10 mouse cellular contexts compared by ENCODE assay signal in the genomic region with DNA sequence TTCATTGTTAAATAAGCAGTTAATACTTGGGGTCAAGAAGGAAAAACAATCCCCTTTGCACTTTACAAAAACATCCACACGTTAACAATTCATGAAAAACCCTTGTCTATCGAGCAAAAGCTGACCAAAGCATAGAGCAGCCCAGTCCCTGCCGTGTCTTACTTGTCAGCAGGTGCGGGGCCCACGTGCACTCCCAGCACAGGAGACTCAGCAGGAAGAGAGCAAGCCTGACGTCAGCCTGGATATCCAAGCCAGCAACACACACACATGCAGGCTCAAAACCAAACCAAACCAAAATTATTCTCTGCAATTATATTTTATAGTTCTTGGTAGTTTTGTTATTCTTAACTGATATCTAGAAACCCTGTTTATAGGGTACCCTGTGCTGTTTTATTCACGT. TPM values are rescaled to one million over a fixed set of nuclear protein-coding genes. Genes with fewer than 3 reads are reported as not detected.
DNase-seq lines count a peak whose midpoint lies in the region; ATAC-seq lines count a peak whose summit lies in the region.
"Had no signal": no experiment of that assay in that cellular context is flagged by ENCODE, and none has a peak within 500 bp of the region (broad histone marks: within the 10 kb centered on the region; RNA-seq: fewer than 3 reads in every experiment).

No protein-coding gene starts in this region.

- WGBS in kidney, embryonic 16.5 days: 58% methylated on average over 7 of the region's 7 CpGs
- WGBS in intestine, embryonic 16.5 days: 48% methylated on average over 7 of the region's 7 CpGs
- WGBS in hindbrain, embryonic 11.5 days: 66% methylated on average over 7 of the region's 7 CpGs

- peaks cover 4% of the 10 kb centered on the region for H3K36me3 ChIP-seq in kidney, embryonic 16.5 days (ENCODE audit: insufficient read depth, low read length)
- no peaks in the 10 kb centered on the region for H3K36me3 ChIP-seq in intestine, embryonic 16.5 days (ENCODE audit: control insufficient read depth, insufficient read depth, low read length)
- H3K36me3 ChIP-seq in hindbrain, embryonic 11.5 days (ENCODE audit: control insufficient read depth, insufficient read depth, low read length): no peaks in the 10 kb centered on the region

- peaks cover 11% of the 10 kb centered on the region; the same call in 1 of the 2 replicates for H3K4me1 ChIP-seq in kidney, embryonic 16.5 days (ENCODE audit: insufficient read depth, low read length)
- peaks cover 3% of the 10 kb centered on the region; the same call in 1 of the 2 replicates for H3K4me1 ChIP-seq in intestine, embryonic 16.5 days (ENCODE audit: control insufficient read depth, insufficient read depth, low read length)
- no peaks in the 10 kb centered on the region for H3K4me1 ChIP-seq in hindbrain, embryonic 11.5 days (replicated peaks; ENCODE audit: control insufficient read depth, insufficient read depth, low read length)

- H3K4me3 ChIP-seq in kidney, embryonic 16.5 days (ENCODE audit: low read length): no peak overlapping the region
- no peak overlapping the region for H3K4me3 ChIP-seq in intestine, embryonic 16.5 days (ENCODE audit: low read length)
- H3K4me3 ChIP-seq in hindbrain, embryonic 11.5 days (ENCODE audit: low read depth, low read length): no peak overlapping the region
- H3K4me3 ChIP-seq: limb, embryonic 12.5 days had no signal

- no peak overlapping the region for H3K4me2 ChIP-seq in kidney, embryonic 16.5 days (replicated peaks; ENCODE audit: low read depth, low read length)
- H3K4me2 ChIP-seq in intestine, embryonic 16.5 days (ENCODE audit: low read depth, low read length): no peak overlapping the region
- no peak overlapping the region for H3K4me2 ChIP-seq in hindbrain, embryonic 11.5 days (replicated peaks; ENCODE audit: low read depth, low read length)
- H3K4me2 ChIP-seq: limb, embryonic 12.5 days had no signal

- no peak overlapping the region for H3K9ac ChIP-seq in kidney, embryonic 16.5 days (replicated peaks; ENCODE audit: low read length)
- no peak overlapping the region for H3K9ac ChIP-seq in intestine, embryonic 16.5 days (ENCODE audit: low read depth, low read length)
- no peak overlapping the region for H3K9ac ChIP-seq in hindbrain, embryonic 11.5 days (ENCODE audit: low read depth, low read length)
- H3K9ac ChIP-seq: limb, embryonic 12.5 days had no signal

- ATAC-seq in kidney, embryonic 16.5 days (ENCODE audit: low FRiP score, low TSS enrichment): no peak
- peak; percentile 87 for ATAC-seq in intestine, embryonic 16.5 days
- no peak for ATAC-seq in hindbrain, embryonic 11.5 days (ENCODE audit: low FRiP score)

- no peaks in the 10 kb centered on the region for H3K27me3 ChIP-seq in kidney, embryonic 16.5 days (ENCODE audit: insufficient read depth, low read length)
- no peaks in the 10 kb centered on the region for H3K27me3 ChIP-seq in intestine, embryonic 16.5 days (replicated peaks; ENCODE audit: control insufficient read depth, insufficient read depth, low read length)
- H3K27me3 ChIP-seq in hindbrain, embryonic 11.5 days (ENCODE audit: control insufficient read depth, insufficient read depth, low read length): no peaks in the 10 kb centered on the region
- H3K27me3 ChIP-seq: limb, embryonic 12.5 days; Patski had no signal

- DNase-seq in kidney, adult 18-20 months: peak; percentile 37
- DNase-seq in cerebellum, adult 11-12 months: peak; percentile 76
- peak; percentile 42 to 56 for DNase-seq in right cerebral cortex, postnatal 10 days (ENCODE audit: low spot score in 2 of 2)
- DNase-seq in ovary, adult 18-20 months (ENCODE audit: low spot score): no peak
- DNase-seq in embryo, embryonic 9.5 days (ENCODE audit: extremely low spot score): no peak
- DNase-seq in hindbrain, embryonic 11.5 days (ENCODE audit: low spot score): no peak

- H3K27ac ChIP-seq in kidney, embryonic 16.5 days (ENCODE audit: low read length): no peak overlapping the region
- H3K27ac ChIP-seq in intestine, embryonic 16.5 days (ENCODE audit: low read length): no peak overlapping the region
- H3K27ac ChIP-seq in hindbrain, embryonic 11.5 days (ENCODE audit: low read depth, low read length): no peak overlapping the region

- H3K9me3 ChIP-seq in kidney, embryonic 16.5 days (ENCODE audit: low read length): no peaks in the 10 kb centered on the region
- no peaks in the 10 kb centered on the region for H3K9me3 ChIP-seq in intestine, embryonic 16.5 days (ENCODE audit: control insufficient read depth, low read length)
- no peaks in the 10 kb centered on the region for H3K9me3 ChIP-seq in hindbrain, embryonic 11.5 days (ENCODE audit: control insufficient read depth, low read length)
- H3K9me3 ChIP-seq: limb, embryonic 12.5 days had no signal

RNA-seq across cellular contexts. Expression of a gene that starts 13.6 kb away (rescaled TPM):
- 72.4 and 76.0 TPM in 2 replicates for polyA plus RNA-seq in kidney, embryonic 16.5 days (2015; fragmentation: Nextera tagmentation; extraction: Ambion mirVana)
- 63.5 and 65.9 TPM in 2 replicates for polyA plus RNA-seq in intestine, embryonic 16.5 days (2015; fragmentation: Nextera tagmentation; extraction: Ambion mirVana)
- 70.6 and 79.9 TPM in 2 replicates for polyA plus RNA-seq in hindbrain, embryonic 11.5 days (2014; fragmentation: Nextera tagmentation; extraction: Ambion mirVana)

Comparison
In these comparisons a context has a peak if more than half of its experiments do, and no peak if none do; other contexts are left out.
1. DNase-seq: peak in kidney, adult 18-20 months (single experiment), cerebellum, adult 11-12 months (single experiment) and right cerebral cortex, postnatal 10 days (2 of 2); none in ovary, adult 18-20 months (single experiment), embryo, embryonic 9.5 days (single experiment) and hindbrain, embryonic 11.5 days (single experiment).